Mouse (Mus musculus) myocyte (in vitro differentiated cells): ENCODE results near the gene Lbhd2. TPM values are rescaled to one million over a fixed set of nuclear protein-coding genes. Genes with fewer than 3 reads are reported as not detected.
A peak's percentile ranks its signal among the peaks of the same experiment; 100 is the strongest.

ENCODE experiments used
- H3K27me3 ChIP-seq: one replicate; pipeline ENCODE4 v1.6.1; 2011; ENCODE audit not compliant: control insufficient read depth, insufficient read depth, insufficient read length
- H3K36me3 ChIP-seq: one replicate; pipeline ENCODE4 v1.6.1; 2011; ENCODE audit not compliant: control insufficient read depth, insufficient read depth
- H3K4me2 ChIP-seq: one replicate; pipeline ENCODE4 v1.6.1; 2011; ENCODE audit warnings: low read depth, control low read depth
- H3K4me3 ChIP-seq: one replicate; pipeline ENCODE4 v1.5.1; 2011; ENCODE audit warnings: mild to moderate bottlenecking, control low read depth, moderate library complexity
- H3K79me2 ChIP-seq: one replicate; pipeline ENCODE4 v1.6.1; 2011; ENCODE audit not compliant: control insufficient read depth, insufficient read depth
- H3ac ChIP-seq: one replicate; pipeline ENCODE4 v1.6.1; 2011; ENCODE audit not compliant: control insufficient read depth, insufficient read length
- CEBPB ChIP-seq: IDR thresholded peaks from 2 replicates; pipeline ENCODE4 v1.6.1; 2011; ENCODE audit warnings: mild to moderate bottlenecking, moderate library complexity; ENCODE audit not compliant: poor library complexity, insufficient read depth, severe bottlenecking
- E2F4 ChIP-seq: IDR thresholded peaks from one replicate; pipeline ENCODE4 v1.6.1; 2011; ENCODE audit warnings: mild to moderate bottlenecking, control low read depth, moderate library complexity; ENCODE audit not compliant: insufficient read depth
- MAX ChIP-seq: IDR thresholded peaks from one replicate; pipeline ENCODE4 v1.6.1; 2011; ENCODE audit warnings: low read depth, mild to moderate bottlenecking, control low read depth
- MYOD1 ChIP-seq, 3 experiments: IDR thresholded peaks; one replicate each; pipeline ENCODE4 v1.6.1; 2011; ENCODE audit warnings: control low read depth in 2 of 3, low read depth in 2 of 3, mild to moderate bottlenecking in 2 of 3, moderate library complexity in 1 of 3; ENCODE audit not compliant: insufficient read length in 2 of 3, control insufficient read depth in 1 of 3
- MYOG ChIP-seq, 3 experiments: IDR thresholded peaks; one replicate each; pipeline ENCODE4 v1.6.1; 2011; ENCODE audit warnings: control low read depth in 2 of 3, low read depth in 2 of 3, mild to moderate bottlenecking in 2 of 3; ENCODE audit not compliant: insufficient read length in 2 of 3, control insufficient read depth in 1 of 3, insufficient read depth in 1 of 3
- POLR2A ChIP-seq: IDR thresholded peaks from one replicate; pipeline ENCODE4 v1.6.1; 2011; ENCODE audit warnings: low read depth, mild to moderate bottlenecking, control low read depth, moderate library complexity; ENCODE audit not compliant: insufficient read length
- POLR2AphosphoS2 ChIP-seq: IDR thresholded peaks from one replicate; pipeline ENCODE4 v1.6.1; 2011; ENCODE audit warnings: low read depth, control low read depth; ENCODE audit not compliant: insufficient read length
- REST ChIP-seq: IDR thresholded peaks from one replicate; pipeline ENCODE4 v1.6.1; 2011; ENCODE audit warnings: mild to moderate bottlenecking, control low read depth, moderate library complexity; ENCODE audit not compliant: insufficient read depth, insufficient read length
- SRF ChIP-seq: IDR thresholded peaks from one replicate; pipeline ENCODE4 v1.6.1; 2011; ENCODE audit warnings: low read depth; ENCODE audit not compliant: control insufficient read depth, insufficient read length
- TCF12 ChIP-seq: IDR thresholded peaks from one replicate; pipeline ENCODE4 v1.6.1; 2011; ENCODE audit warnings: mild to moderate bottlenecking, control low read depth; ENCODE audit not compliant: poor library complexity, insufficient read depth, severe bottlenecking
- TCF3 ChIP-seq: IDR thresholded peaks from one replicate; pipeline ENCODE4 v1.6.1; 2011; ENCODE audit warnings: low read depth, control low read depth; ENCODE audit not compliant: insufficient read length
- USF1 ChIP-seq: IDR thresholded peaks from one replicate; pipeline ENCODE4 v1.6.1; 2011; ENCODE audit warnings: low read depth, mild to moderate bottlenecking, control low read depth, moderate library complexity
- polyA plus RNA-seq: library from polyadenylated mRNA; unstranded; fragments of >200 nt; fragmentation: generic; extraction: Trizol; gene quantifications from one replicate; pipeline ENCODE4 v1.2.1, GENCODE M21; 2012; ENCODE audit warnings: missing spikeins

Gene Lbhd2
- polyA plus RNA-seq, 1 experiment, result not detected

- Histone ChIP-seq H3K4me3 (peak overlapping the region; percentile 79), H3K27me3 (no peaks in the 10 kb centered on the region), H3K36me3 (no peaks in the 10 kb centered on the region), H3ac (peak overlapping the region; percentile 84), H3K4me2 (peak overlapping the region; percentile 86), H3K79me2 (peaks cover 57% of the 10 kb centered on the region)
- no peak for TF ChIP-seq POLR2A
Measured at GRCm38 (mm10) chr12:111376053-111376452, 30.6 kb upstream of the Lbhd2 start.

GRCm38 (mm10) chr12:111376826-111377331 lies 29.7 kb upstream of the Lbhd2 start:
- Histone ChIP-seq H3K79me2 (peaks cover 49% of the 10 kb centered on the region), H3K4me2 (peak overlapping the region; percentile 86), H3ac (peak overlapping the region; percentile 84), H3K36me3 (no peaks in the 10 kb centered on the region), H3K4me3 (peak overlapping the region; percentile 79), H3K27me3 (no peaks in the 10 kb centered on the region)
- no peak for TF ChIP-seq E2F4
- no peak for TF ChIP-seq TCF3
- peak; percentile 43 for TF ChIP-seq POLR2AphosphoS2
- peak in 1 of 3 experiments; percentile 48 for TF ChIP-seq MYOG (IDR thresholded peaks at IDR 0.05; ENCODE audit: control insufficient read depth in 1 of 3, insufficient read depth in 1 of 3, insufficient read length in 2 of 3, low read depth in 2 of 3)
- no peak for TF ChIP-seq USF1
- no peak for TF ChIP-seq TCF12
- TF ChIP-seq MYOD1 (IDR thresholded peaks at IDR 0.05; ENCODE audit: control insufficient read depth in 1 of 3, insufficient read length in 2 of 3, low read depth in 2 of 3), result peak in 1 of 3 experiments; percentile 43

DNA sequence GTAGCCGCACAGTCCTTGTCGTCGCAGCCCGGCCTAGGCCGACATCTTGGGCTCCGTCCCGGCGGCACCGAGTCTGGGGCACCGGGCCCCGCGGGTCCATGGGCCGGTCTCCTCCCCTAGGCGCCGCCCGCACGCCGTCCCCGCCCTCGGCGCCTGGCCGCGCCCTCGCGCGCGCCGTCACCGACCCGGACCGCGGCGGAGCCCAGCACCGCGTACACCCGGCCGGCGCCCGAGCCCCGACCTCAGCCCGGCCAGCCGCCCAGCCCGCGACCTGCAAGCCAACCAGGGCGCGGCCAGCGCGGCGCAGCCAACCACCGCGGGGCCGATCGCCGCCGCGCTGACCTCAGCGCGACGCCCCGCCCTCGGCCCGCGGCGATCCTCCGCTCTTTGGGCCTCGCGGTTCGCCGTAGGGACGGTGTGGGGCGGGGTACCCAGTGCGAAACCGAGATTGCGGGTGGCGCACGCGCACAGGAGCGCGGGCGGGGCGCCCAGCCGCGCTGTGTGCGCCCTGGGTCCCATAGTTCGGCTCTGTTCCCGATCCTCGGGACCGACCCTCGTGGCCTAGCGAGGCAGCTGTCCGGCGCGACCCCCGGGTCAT lies 29.1 kb upstream of the Lbhd2 start, which contains the start of gene Cdc42bpb:
Cdc42bpb (minus strand) TSS at position 343 of the 598 bp plus-strand sequence.
- H3K27me3 ChIP-seq, result no peaks in the 10 kb centered on the region
- peaks cover 43% of the 10 kb centered on the region for H3K79me2 ChIP-seq
- peak within 1 kb of the TSS; percentile 79 for H3K4me3 ChIP-seq
- peak within 1 kb of the TSS; percentile 84 for H3ac ChIP-seq
- H3K36me3 ChIP-seq, result no peaks in the 10 kb centered on the region
- TF ChIP-seq POLR2A, result peak; percentile 83
- TF ChIP-seq MAX, result no peak
- TF ChIP-seq SRF, result peak; percentile 8
- peak; percentile 86 for TF ChIP-seq POLR2AphosphoS2
- TF ChIP-seq TCF12, result no peak
- peak within 1 kb of the TSS; percentile 86 for H3K4me2 ChIP-seq

GRCm38 (mm10) chr12:111377986-111378490 lies 28.6 kb upstream of the Lbhd2 start:
- TF ChIP-seq POLR2AphosphoS2 (peak; percentile 35), MYOG (IDR thresholded peaks at IDR 0.05; ENCODE audit: control insufficient read depth in 1 of 3, insufficient read depth in 1 of 3, insufficient read length in 2 of 3, low read depth in 2 of 3) (no peak), TCF3 (no peak)
- H3ac ChIP-seq, result peak overlapping the region; percentile 84
- no peaks in the 10 kb centered on the region for H3K27me3 ChIP-seq

DNA sequence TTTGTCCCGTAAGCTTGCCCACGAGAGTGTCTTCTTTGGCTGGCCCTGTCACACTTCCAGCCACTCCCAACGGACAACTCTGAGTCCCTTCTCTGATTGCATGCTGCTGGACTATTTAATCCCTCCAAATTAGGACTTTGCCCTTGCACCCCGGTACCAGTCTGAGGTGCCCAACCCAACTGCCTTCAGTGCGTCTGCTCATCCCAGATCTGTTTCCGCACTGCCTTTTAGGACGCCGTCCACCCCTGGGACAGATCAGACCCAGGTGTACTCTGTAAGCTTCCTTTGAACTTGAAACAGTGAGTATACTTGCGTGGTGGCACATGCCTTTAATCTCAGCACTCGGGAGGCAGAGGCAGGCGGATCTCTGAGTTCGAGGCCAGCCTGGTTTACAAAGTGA lies 27.8 kb upstream of the Lbhd2 start:
- TF ChIP-seq TCF12, result no peak
- no peak for TF ChIP-seq MAX
- TF ChIP-seq E2F4, result no peak
- TF ChIP-seq MYOD1 (IDR thresholded peaks at IDR 0.05; ENCODE audit: control insufficient read depth in 1 of 3, insufficient read length in 2 of 3, low read depth in 2 of 3), result no peak
- no peak for TF ChIP-seq POLR2A
- no peak for TF ChIP-seq USF1
- TF ChIP-seq CEBPB, result no peak
- no peak for TF ChIP-seq MYOG (IDR thresholded peaks at IDR 0.05; ENCODE audit: control insufficient read depth in 1 of 3, insufficient read depth in 1 of 3, insufficient read length in 2 of 3, low read depth in 2 of 3)
- TF ChIP-seq TCF3, result no peak
- TF ChIP-seq POLR2AphosphoS2, result no peak
- no peak for TF ChIP-seq SRF
- no peak for TF ChIP-seq REST
- peak overlapping the region; percentile 82 for H3K4me2 ChIP-seq
- no peaks in the 10 kb centered on the region for H3K36me3 ChIP-seq
- peaks cover 30% of the 10 kb centered on the region for H3K79me2 ChIP-seq
- H3ac ChIP-seq, result no peak overlapping the region
- H3K4me3 ChIP-seq, result peak overlapping the region; percentile 79
- no peaks in the 10 kb centered on the region for H3K27me3 ChIP-seq

More at GRCm38 (mm10) chr12:111377986-111378490, 28.6 kb upstream of the Lbhd2 start:
- peak overlapping the region; percentile 79 for H3K4me3 ChIP-seq
- H3K79me2 ChIP-seq, result peaks cover 38% of the 10 kb centered on the region
- no peaks in the 10 kb centered on the region for H3K36me3 ChIP-seq
- peak overlapping the region; percentile 82 for H3K4me2 ChIP-seq
